18 mouse cellular contexts compared by ENCODE assay signal in genomic region chr10:106941380-106941779, GRCm38 (mm10).
"Had no signal": no experiment of that assay in that cellular context is flagged by ENCODE, and none has a peak within 500 bp of the region (broad histone marks: within the 10 kb centered on the region; RNA-seq: fewer than 3 reads in every experiment).

No protein-coding gene starts in this region.

- ATAC-seq: liver, postnatal 0 days; lung, postnatal 0 days; midbrain, embryonic 13.5 days; midbrain, embryonic 15.5 days had no signal

- H3K9ac ChIP-seq: liver, embryonic 15.5 days; liver, postnatal 0 days; lung, embryonic 15.5 days; midbrain, embryonic 13.5 days; midbrain, embryonic 15.5 days; neural tube, embryonic 12.5 days; stomach, embryonic 15.5 days had no signal

- H3K27me3 ChIP-seq: liver, embryonic 15.5 days; lung, embryonic 15.5 days; megakaryocyte, embryonic 14.5 days; midbrain, embryonic 13.5 days; midbrain, embryonic 15.5 days; neural tube, embryonic 12.5 days; stomach, embryonic 15.5 days had no signal

- H3K9me3 ChIP-seq: liver, embryonic 15.5 days; lung, embryonic 15.5 days; megakaryocyte, embryonic 14.5 days; midbrain, embryonic 10.5 days; midbrain, embryonic 13.5 days; midbrain, embryonic 15.5 days; neural tube, embryonic 12.5 days; stomach, embryonic 15.5 days had no signal

- DNase-seq: liver, postnatal 0 days; lung, adult 2 months; lung, postnatal 14 days; lung, postnatal 36 days; right cerebral cortex, postnatal 14 days; thymus, adult 18-20 months; thymus, postnatal 14 days; thymus, postnatal 36 days had no signal

- H3K4me1 ChIP-seq: liver, embryonic 15.5 days; lung, embryonic 15.5 days; megakaryocyte, embryonic 14.5 days; midbrain, embryonic 10.5 days; midbrain, embryonic 13.5 days; midbrain, embryonic 15.5 days; neural tube, embryonic 12.5 days; stomach, embryonic 15.5 days had no signal

- H3K36me3 ChIP-seq: liver, embryonic 15.5 days; lung, embryonic 15.5 days; midbrain, embryonic 10.5 days; midbrain, embryonic 13.5 days; midbrain, embryonic 15.5 days; neural tube, embryonic 12.5 days; stomach, embryonic 15.5 days had no signal

- H3K27ac ChIP-seq: liver, embryonic 15.5 days; lung, embryonic 15.5 days; macrophage; midbrain, embryonic 10.5 days; midbrain, embryonic 13.5 days; midbrain, embryonic 15.5 days; neural tube, embryonic 12.5 days; stomach, embryonic 15.5 days had no signal

- H3K4me2 ChIP-seq: liver, embryonic 15.5 days; lung, embryonic 15.5 days; midbrain, embryonic 13.5 days; midbrain, embryonic 15.5 days; neural tube, embryonic 12.5 days; stomach, embryonic 15.5 days had no signal

- H3K4me3 ChIP-seq: liver, embryonic 15.5 days; lung, embryonic 15.5 days; megakaryocyte, embryonic 14.5 days; midbrain, embryonic 10.5 days; midbrain, embryonic 13.5 days; midbrain, embryonic 15.5 days; neural tube, embryonic 12.5 days; stomach, embryonic 15.5 days had no signal
